Mouse (Mus musculus): ENCODE results near the gene 1810046K07Rik.

Gene 1810046K07Rik

DNA sequence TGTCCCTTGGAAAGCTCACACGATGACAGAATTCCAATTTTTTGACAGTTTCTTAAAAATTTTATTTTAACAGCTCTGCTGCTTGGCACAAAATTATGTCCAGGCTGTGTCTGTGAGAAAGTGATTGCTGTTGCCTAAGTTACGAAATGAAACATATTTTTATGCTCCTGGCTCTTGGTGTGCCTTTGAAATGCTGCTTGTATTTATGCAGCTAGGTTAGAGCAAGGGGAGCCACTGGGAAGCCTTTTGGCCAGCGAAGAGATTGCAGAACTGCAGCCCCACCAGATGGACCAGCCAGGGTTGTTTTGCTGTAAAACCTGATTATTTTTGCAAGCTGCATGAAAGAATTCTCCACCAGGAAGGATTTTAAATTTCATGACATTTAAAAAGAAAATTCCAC lies 23.6 kb downstream of the 1810046K07Rik start:
- in situ Hi-C loops (cut with MboI, MseI), result no loop called here

GRCm38 (mm10) chr9:51303980-51304379 lies 24.7 kb downstream of the 1810046K07Rik start:
- in situ Hi-C loops (cut with MboI, MseI), result no loop called here

- in situ Hi-C loops (cut with MboI, MseI), result loop anchor here (5.0 to 25.0 kb wide), 2 partner anchors 136 to 456 kb away; partner anchors contain the start of gene Ppp2r1b
Observed at GRCm38 (mm10) chr9:51293541-51293940, 35.2 kb downstream of the 1810046K07Rik start.

GRCm38 (mm10) chr9:51292674-51293073 lies 36.0 kb downstream of the 1810046K07Rik start:
- in situ Hi-C loops (cut with MboI, MseI), result loop anchor here (5.0 to 25.0 kb wide), 2 partner anchors 135 to 455 kb away; partner anchors contain the start of gene Ppp2r1b

DNA sequence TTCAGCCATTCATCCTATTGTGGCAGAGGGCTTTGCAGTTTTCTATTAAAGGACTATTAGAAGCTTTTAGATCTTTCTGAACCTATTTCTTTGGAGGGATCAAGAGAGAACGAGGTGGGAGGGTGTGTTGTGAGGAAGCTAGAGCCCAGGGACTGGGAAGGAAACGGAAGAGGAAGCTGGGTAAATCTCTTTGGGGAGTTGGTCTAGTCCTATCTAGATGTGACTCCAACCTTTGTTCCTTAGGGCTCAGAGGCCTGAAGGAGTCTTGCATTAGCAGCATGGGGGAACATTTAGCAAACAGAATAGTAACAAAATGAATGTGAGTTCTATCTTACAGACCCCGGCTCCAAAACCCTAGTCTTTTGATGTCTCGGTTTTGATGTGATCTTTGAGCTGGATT lies 37.7 kb downstream of the 1810046K07Rik start:
- in situ Hi-C loops (cut with MboI, MseI), result loop anchor here (5.0 to 25.0 kb wide), 2 partner anchors 134 to 454 kb away; partner anchors contain the start of gene Ppp2r1b

GRCm38 (mm10) chr9:51286079-51286478 lies 42.6 kb downstream of the 1810046K07Rik start:
- in situ Hi-C loops (cut with MboI, MseI), result loop anchor here (25.0 kb wide), 1 partner anchor 449 kb away; the partner anchor contains the start of gene Ppp2r1b

GRCm38 (mm10) chr9:51278500-51279381 lies 50.0 kb downstream of the 1810046K07Rik start, which contains the start of gene Colca2:
TSS of gene Colca2 (minus strand) at chr9:51278569.
- in situ Hi-C loops (cut with MboI, MseI), result loop anchor here (25.0 kb wide), 1 partner anchor 441 kb away; the partner anchor contains the start of gene Ppp2r1b

GRCm38 (mm10) chr9:51277834-51278498 lies 50.8 kb downstream of the 1810046K07Rik start:
- in situ Hi-C loops (cut with MboI, MseI), result loop anchor here (25.0 kb wide), 1 partner anchor 441 kb away; the partner anchor contains the start of gene Ppp2r1b

DNA sequence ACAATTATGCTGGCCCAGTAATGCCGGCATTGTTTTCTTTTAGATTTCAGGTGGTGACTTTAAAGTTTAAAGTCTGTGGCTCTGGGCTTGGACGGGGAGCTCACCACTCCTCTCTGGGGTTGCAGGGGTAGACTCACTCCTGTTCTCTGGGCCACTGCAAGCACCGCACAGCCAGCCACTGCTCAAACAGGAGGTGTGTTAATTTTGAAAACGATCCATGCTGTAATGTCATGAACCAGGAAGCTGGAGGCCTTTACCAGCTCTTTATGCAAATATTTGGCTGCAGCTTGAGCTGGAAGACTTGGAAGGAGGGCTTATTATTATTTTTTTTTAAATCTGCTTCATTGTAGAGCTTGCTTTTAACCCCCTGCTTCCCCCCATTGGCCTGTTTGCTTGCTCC lies 54.0 kb downstream of the 1810046K07Rik start:
- in situ Hi-C loops (cut with MboI, MseI), result loop anchor here (25.0 kb wide), 1 partner anchor 437 kb away; the partner anchor contains the start of gene Ppp2r1b

DNA sequence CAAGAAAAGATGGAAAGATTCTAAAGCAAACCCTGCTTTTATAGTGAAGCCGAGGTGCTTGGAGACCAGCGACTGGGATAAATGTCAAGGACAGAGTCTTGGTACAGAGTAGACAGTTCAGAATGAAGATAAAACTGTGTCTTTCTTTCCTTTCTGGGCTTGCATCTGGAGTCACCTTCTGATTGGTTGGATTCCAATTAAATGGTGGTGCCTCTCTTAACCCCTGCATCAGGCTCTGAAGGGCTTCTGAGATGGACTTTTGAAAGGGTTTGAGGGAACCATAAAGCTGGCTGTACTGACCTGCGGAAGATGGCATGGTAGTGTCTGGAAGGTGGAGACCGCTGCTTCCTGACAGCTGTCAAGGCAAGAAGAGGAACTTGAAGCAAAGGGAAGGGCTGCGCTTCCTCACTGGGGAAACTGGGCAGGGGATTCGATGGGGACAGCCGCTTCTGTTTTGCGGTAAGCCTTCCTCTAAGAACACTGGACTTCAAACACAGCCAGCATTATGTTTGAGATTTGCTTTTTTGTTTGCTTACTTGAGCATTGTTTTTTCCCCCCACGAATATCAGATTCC lies 55.0 kb downstream of the 1810046K07Rik start:
- in situ Hi-C loops (cut with MboI, MseI), result no loop called here

DNA sequence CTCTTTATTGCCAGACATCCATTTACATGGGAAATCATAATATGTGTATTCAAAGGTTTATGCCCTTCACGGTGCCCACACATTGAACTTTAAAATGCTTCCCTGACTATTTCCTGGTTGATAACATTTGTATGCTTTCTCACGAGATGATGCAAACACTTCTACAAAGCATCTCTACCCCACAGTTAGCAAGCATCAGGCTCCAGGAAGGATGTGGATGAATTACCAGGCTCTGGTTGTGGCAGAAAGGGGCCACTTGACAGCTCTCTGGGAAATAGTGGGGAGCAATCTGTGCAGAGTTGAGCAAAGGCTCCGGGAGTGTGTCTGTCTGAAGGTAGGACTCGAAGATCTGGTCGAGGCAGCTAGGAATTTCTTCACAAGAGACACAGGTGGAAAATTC lies 56.6 kb downstream of the 1810046K07Rik start:
- in situ Hi-C loops (cut with MboI, MseI), result no loop called here

DNA sequence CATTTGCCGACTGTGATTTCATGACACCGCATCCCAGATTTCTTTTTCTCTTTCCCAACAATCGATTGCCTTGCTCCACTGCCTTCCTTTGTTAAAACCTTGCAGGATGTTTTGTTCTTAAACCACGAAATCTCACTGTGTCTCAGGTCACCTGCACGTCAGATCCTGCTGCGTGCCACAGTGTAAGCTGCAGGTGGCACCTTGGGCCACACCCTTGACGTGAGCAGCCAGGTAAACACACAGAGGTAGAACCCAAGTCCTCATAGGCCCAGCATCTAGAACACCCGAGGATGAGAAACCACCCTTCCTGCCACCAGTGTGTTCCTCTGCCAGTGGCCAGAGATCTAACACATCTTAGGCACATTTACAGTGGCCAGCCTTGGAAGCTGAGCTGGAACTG lies 57.6 kb downstream of the 1810046K07Rik start:
- in situ Hi-C loops (cut with MboI, MseI), result no loop called here

GRCm38 (mm10) chr9:51268852-51269251 lies 59.9 kb downstream of the 1810046K07Rik start:
- in situ Hi-C loops (cut with MboI, MseI), result no loop called here

DNA sequence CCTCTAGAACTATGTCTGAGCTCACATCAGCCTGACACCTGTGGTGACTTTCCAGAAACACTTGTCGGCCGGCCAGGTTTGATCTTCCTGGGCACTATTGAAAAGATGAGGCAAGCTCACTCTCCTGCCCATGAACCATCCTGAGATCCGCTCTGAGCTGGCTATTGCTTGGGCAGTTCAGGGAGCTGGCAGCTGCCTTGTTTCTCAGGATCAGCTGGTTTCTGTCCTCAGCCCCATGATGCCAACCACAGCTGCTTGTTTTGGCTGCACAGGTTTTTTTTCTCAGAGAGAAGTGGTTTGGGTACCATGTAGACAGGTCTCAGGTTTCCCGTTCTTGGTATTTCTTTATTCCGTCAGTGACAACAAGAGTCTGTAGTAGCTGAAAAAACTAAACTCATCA lies 70.3 kb downstream of the 1810046K07Rik start:
- in situ Hi-C loops (cut with MboI, MseI), result loop anchor here (10.0 kb wide), 1 partner anchor 1044 kb away; no protein-coding TSS in a partner anchor

DNA sequence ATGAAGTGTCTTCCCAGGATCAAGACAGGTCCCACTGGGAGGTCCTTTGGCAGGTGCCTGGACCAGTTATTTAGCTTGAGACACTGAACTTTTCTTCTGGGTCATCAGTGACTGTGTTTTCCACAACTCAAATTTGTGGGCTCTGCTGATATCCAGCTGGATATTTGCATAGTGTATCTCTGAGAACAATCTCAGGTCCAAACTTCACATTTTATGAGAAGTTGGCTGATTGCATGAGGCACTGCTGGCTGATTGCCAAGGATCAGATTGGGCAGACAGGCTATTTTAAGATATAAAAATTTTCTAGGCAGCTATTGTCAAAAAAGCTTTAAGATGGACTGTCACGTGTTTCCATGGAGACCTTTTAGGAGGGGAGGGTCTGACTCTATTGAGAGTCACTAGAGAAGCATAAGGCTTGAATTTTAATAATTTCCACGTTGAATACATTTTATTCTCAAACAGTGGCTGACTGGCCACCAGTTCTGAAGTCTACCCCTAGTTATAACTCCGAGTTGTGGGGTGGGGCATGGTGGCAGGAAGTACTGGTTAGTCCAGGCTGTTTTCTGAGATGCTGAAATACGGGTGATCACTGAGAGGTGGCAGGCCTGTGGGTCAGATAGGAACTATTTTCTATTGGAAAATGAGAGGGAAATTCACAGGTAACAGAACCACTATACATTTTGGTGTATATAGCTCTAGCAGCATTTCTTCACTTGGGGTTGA lies 71.8 kb downstream of the 1810046K07Rik start:
- in situ Hi-C loops (cut with MboI, MseI), result loop anchor here (10.0 kb wide), 1 partner anchor 1042 kb away; no protein-coding TSS in a partner anchor

Data from T-helper 2 cell (primary cell).